Mouse (Mus musculus): ENCODE data around the gene Lmo3.

- TF ChIP-seq POLR2A (IDR thresholded peaks at IDR 0.05; ENCODE audit: extremely low read depth, insufficient read depth, low read length), result no peak
- no peak for TF ChIP-seq CTCF (IDR thresholded peaks at IDR 0.05; ENCODE audit: low read depth, low read length)
Observed at GRCm38 (mm10) chr6:138580491-138581076, 1.2 kb downstream of the Lmo3 start.

All from liver, adult 2 months (tissue).